Mouse (Mus musculus) brain, embryonic 18.5 days (tissue): ENCODE data around the gene Gm5662.
"Not testable (repeated sequence)": the region's sequence is repeated elsewhere in the genome, so short reads cannot be mapped to it uniquely, and the experiment has no call there.

Source experiments
- DNase-seq: peaks from one replicate; pipeline ENCODE4 v3.0.0-alpha.2; 2012; ENCODE audit warnings: low read depth, low spot score

The Gm5662 gene

DNA sequence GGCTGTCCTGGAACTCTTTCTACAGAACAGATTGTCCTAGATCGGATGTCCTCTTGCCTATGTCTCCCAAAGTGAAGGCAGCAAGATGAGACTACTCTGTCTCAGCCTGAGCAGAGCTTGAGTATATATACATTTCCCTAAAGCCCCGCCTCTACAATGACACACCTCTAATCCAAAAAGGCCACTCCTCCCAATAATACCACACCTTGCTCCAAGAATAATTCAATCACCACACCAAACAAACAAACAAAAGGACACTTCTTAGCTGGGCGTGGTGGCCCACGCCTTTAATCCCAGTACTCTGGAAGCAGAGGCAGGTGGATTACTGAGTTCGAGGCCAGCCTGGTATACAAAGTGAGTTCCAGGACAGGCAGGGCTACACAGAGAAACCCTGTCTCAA is at the start of gene Gm5662:
Gene Gm5662 (minus strand): TSS at position 101 of the 400 bp plus-strand sequence.
- DNase-seq = not testable (repeated sequence)

DNA sequence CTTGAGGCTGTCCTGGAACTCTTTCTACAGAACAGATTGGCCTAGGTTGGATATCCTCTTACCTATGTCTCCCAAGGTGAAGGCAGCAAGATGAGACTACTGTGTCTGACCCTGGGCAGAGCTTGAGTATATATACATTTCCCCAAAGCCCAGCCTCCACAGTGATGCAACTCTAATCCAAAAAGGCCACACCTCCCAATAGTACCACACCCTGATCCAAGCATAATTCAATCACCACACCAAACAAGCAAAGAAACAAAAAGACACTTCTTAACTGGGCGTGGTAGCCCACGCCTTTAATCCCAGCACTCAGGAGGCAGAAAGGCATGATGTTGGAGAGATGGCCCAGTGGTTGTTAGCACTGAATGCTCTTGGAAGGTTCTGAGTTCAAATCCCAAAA is 49.6 kb upstream of the Gm5662 start, which contains the start of gene Gm5039:
Gene Gm5039 (minus strand): TSS at position 101 of the 400 bp plus-strand sequence.
- DNase-seq = not testable (repeated sequence)

DNA sequence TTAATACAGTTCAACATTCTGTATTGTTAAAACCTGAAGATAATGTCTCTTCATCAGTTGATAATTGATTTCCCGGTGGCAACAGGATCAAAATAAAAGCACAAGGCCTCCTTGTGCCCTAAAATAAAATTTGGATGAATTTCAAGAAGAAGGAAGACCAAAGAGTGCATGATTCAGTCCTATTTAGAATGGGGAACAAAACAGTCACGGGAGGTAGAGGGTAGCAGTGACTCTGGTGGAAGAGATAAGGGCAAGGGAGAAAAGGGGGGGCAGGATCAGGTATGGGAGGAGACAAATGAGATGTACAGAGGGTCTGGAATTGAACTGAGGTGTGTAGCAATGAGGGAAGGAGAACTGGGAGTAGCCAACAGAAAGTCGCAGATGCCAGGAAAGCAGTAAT is 40.3 kb upstream of the Gm5662 start:
- DNase-seq = no peak

DNA sequence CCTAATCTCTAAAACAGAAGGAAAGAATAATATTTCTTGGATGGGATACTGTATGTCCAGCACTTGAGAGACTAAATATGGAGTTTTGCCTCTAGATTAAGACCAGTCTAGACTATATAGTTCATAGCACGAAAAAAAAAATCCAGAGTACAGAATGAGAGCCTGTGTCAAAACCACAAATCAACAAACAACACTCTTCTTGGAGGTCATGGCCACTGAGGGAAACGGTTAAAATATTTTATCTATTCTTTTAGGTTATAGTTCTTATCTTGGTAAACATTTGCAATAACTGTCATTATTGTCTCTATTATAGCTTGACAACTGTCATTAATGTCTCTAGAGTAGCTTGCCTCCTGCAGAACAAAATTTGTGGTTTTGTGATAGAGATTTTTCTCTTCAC is 22.9 kb upstream of the Gm5662 start:
- not testable (repeated sequence) for DNase-seq

DNA sequence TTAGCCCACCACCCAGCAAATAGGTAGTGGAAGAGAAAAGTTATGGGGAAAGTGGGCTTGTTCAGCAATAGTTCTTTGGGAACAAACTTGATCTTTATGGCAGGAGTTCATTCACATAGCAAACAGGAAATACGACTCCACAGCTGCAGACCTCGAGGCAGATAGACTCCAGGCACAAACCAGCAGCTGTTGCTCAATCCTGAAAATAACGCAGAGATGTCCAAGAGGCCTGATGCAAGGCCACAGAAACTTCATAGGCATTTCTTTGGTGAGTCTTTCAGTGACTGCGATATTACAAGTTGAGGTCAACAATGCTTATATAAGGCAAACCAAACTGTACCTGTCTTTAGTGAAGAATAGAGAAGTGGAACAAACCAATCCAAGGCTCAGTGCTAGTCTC is 18.8 kb upstream of the Gm5662 start:
- not testable (repeated sequence) for DNase-seq

DNA sequence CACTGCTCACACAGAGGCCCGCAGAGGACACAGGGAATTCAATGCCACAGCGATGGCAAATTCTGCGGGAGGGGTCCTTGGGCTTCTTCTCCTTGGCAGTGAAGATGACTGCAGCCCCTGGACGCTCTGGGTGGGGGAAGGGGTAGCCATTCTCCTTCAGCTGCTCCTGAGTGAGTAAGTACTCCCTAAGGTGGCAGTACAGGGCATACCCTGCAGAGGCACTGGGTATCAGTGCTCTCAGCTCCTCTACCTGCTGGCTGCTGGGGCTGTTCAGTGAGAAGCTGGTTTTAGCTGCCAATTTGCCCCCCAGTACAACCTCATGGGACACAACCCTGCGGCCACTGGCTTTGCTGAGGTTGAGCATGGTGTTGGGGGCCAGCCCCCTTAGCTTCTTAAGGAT is 10.9 kb upstream of the Gm5662 start:
- DNase-seq = not testable (repeated sequence)

DNA sequence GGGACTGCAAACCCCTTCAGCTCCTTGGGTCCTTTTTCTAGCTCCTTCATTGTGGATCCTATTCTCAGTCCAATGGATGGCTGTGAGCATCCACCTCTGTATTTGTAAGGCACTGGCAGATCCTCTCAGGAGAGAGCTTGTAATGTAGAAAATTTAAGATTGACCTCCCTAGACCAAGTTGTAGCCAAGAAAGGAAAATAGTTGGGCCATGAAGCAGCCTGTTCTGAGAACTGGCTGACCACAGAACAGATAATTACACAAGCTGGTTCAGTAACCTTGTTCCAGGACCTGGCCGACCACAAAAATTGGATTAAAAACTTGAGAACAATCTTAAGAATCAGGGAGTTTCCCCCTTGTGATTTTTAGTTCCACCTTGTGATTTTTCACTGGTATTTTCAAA is 17.1 kb downstream of the Gm5662 start:
- no peak for DNase-seq

DNA sequence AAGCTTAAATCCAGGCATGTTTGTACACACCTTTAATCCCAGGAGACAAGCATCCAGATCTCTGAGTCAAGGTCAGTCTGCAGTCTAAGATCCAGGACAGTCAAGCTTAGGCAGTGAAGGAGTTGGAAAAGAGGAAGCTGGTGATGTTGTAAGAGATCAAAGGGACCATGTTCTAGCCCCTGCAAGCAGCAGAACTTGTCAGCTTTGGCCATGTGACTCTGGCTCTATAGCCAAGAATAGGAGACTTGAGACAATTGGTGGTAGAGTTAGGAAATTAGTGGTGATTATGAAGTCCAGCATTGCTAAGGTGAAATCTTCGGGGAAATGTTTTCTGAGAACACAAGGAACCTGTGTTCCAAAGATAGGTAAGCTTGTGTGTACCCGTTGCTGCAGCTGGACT is 18.4 kb downstream of the Gm5662 start:
- DNase-seq = not testable (repeated sequence)

DNA sequence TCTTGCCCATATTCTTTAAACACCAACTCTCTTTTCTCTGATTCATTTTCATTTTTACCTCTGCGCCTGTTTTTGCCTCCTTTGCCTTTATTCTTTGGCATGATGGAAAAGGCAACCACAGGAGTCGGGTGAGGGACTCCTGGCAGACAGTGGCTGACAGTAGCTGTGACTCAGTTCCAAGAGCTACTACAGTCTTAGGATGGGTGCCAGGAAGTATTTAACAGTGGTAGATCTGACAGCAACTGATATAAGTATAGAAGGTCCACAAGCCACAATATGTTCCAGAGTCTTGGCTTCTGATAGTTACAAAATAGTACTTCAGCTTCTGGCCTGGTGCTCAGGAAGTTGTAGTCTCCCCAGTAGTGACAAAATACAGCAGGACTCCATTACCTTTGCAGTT is 24.3 kb downstream of the Gm5662 start, which contains the start of gene Gm8332:
Gene Gm8332 (minus strand): TSS at position 101 of the 400 bp plus-strand sequence.
- DNase-seq = not testable (repeated sequence)

DNA sequence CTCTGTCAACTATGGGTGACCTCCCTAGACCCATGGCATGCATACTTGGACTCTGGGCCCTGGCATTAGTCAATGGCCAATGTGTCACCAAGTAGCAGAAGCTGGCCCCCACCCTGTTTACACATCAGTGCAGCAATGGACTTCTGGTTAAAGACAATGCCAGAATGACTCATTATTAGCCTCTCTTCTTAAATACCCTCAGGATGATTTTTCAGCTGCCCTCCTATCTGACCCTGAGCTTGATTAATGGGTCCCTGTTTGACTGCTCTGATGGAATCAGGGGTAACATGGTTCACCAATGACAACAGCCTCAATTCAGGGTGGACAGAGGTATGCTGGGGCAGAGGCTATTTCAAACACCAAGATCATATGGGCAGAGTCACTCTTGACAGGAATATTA is 28.5 kb downstream of the Gm5662 start:
- not testable (repeated sequence) for DNase-seq

DNA sequence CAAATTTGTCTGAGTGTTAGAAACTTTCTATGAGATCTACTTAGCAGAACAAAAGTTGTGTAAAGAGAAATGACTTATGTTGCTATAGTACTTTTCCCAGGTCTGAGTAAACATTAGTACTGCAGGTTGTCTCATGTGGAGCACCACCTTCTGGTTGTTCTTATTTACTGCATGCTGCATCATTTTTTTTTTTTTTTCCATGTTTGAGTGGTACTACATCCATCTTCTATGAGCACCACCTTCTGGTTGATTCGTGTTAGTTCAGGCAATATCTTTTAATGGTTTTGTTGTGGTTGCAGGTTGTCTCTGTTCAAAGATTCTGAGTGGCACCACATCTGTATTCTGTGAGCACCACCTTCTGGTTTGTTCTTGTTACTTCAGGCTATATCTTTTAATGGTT is 31.4 kb downstream of the Gm5662 start:
- not testable (repeated sequence) for DNase-seq
